Mouse (Mus musculus): ENCODE data around the gene Exoc2. TPM values are rescaled to one million over a fixed set of nuclear protein-coding genes. Genes with fewer than 3 reads are reported as not detected.

Gene Exoc2
- polyA plus RNA-seq (2012; rRNA removed), result 8.9 and 10.5 TPM in 2 replicates

GRCm38 (mm10) chr13:30973501-30974246 lies at the start of gene Exoc2, which contains the start of gene Gm5447:
Gene Exoc2 (minus strand): TSS chr13:30974093.
Gene Gm5447 (plus strand): TSS chr13:30974204.

GRCm38 (mm10) chr13:30947540-30947939 lies 26.4 kb downstream of the Exoc2 start, which contains the start of gene Hus1b:
Gene Hus1b (minus strand): TSS chr13:30947759.

Other genes starting within 250 kb of the Exoc2 start
- gene Irf4, start 224.9 kb downstream of the Exoc2 start, polyA plus RNA-seq (2012; rRNA removed), result 0.50 and 0.55 TPM in 2 replicates
- 0.23 and 0.31 TPM in 2 replicates for gene Hus1b, start 26.3 kb downstream of the Exoc2 start, polyA plus RNA-seq (2012; rRNA removed)
- not detected in 2 replicates for gene Gm5447, start 111 bp upstream of the Exoc2 start, polyA plus RNA-seq (2012; rRNA removed)